Mouse (Mus musculus) neural tube, embryonic 13.5 days (tissue): Measurements from ENCODE around the gene Tm7sf2. TPM values are rescaled to one million over a fixed set of nuclear protein-coding genes. Genes with fewer than 3 reads are reported as not detected.
A peak's percentile ranks its signal among the peaks of the same experiment; 100 is the strongest.

Source experiments
- ATAC-seq: fragments of 200-750 bp; cut with Nextera tagmentation; 2 replicates; pipeline ENCODE4 v1.8.0; 2017; ENCODE audit warnings: low read depth, mild to moderate bottlenecking, moderate TSS enrichment, moderate library complexity
- H3K27ac ChIP-seq: fragments of 300-500 bp; sonication (generic); replicated peaks from 2 replicates; pipeline ENCODE4 v1.5.1; 2015; ENCODE audit warnings: moderate library complexity, mild to moderate bottlenecking, inconsistent platforms
- H3K27me3 ChIP-seq: fragments of 300-500 bp; sonication (generic); 2 replicates; pipeline ENCODE4 v1.6.1; 2015; ENCODE audit warnings: mild to moderate bottlenecking, inconsistent platforms
- H3K36me3 ChIP-seq: fragments of 300-500 bp; sonication (generic); 2 replicates; pipeline ENCODE4 v1.6.1; 2015; ENCODE audit warnings: mild to moderate bottlenecking, inconsistent platforms
- H3K4me1 ChIP-seq: fragments of 300-500 bp; sonication (generic); replicated peaks from 2 replicates; pipeline ENCODE4 v1.6.1; 2015; ENCODE audit warnings: inconsistent platforms
- H3K4me2 ChIP-seq: fragments of 300-500 bp; sonication (generic); 2 replicates; pipeline ENCODE4 v1.6.1; 2015; ENCODE audit warnings: inconsistent platforms, mild to moderate bottlenecking, moderate library complexity
- H3K4me3 ChIP-seq: fragments of 300-500 bp; sonication (generic); 2 replicates; pipeline ENCODE4 v1.5.1; 2015; ENCODE audit warnings: mild to moderate bottlenecking, inconsistent platforms
- H3K9ac ChIP-seq: fragments of 300-500 bp; sonication (generic); 2 replicates; pipeline ENCODE4 v1.6.1; 2015; ENCODE audit warnings: moderate library complexity, mild to moderate bottlenecking, inconsistent platforms
- H3K9me3 ChIP-seq: fragments of 300-500 bp; sonication (generic); 2 replicates; pipeline ENCODE4 v1.6.1; 2016; ENCODE audit warnings: inconsistent platforms
- WGBS: fragments of 180-500 bp; shearing (Covaris S2); methylation state at CpG from one replicate; pipeline ENCODE4 v1.1.7; 2015; 5-methylcytosine and 5-hydroxymethylcytosine counted together
- polyA plus RNA-seq: library from polyadenylated mRNA; unstranded; fragments of >200 nt; fragmentation: Nextera tagmentation; extraction: Ambion mirVana; gene quantifications from 2 replicates; pipeline ENCODE4 v1.2.1, GENCODE M21; 2015

Tm7sf2 gene
- polyA plus RNA-seq, 1 experiment from 2014 or later = 49.6 TPM

DNA sequence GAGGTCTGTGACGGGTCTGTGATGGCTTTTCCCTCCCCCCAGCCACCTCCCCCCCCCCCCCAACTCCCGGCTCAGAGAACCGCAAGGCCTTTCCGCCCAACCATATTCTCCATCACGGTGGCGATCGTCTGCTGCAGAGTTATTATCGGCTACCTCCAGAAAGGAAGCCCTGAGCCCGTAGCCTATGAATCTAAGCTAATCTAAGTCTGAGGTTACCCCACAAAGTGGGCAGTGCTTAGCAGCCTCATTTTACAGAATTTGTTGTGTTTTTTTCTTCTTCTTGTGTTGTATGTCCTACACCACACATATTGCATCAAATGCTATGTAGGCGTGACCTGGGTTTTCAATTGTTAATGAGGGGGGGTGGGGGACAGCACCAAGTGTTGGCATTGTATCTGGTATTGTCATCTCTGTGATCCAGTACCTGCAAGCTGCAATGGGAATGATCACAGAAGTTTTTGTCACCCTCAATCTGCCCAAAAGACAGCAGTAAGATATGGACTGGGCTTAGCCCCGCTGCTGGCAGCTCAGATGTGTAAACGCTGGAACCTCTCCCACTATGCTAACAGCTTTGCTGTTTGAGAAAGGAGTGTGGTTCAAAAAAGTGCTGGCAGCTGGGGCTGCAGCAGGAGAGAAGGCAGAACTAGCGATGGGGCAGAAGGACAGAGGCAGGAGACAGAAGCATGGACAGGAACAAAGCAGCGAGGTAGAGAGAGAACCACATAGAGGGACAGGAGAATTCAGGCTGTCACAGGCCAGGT lies 37.5 kb downstream of the Tm7sf2 start:
- no peaks in the 10 kb centered on the region for H3K9me3 ChIP-seq
- no peak overlapping the region for H3K9ac ChIP-seq
- H3K4me3 ChIP-seq = no peak overlapping the region
- WGBS = 79% methylated on average over 14 of the region's 14 CpGs
- no peak for ATAC-seq
- H3K36me3 ChIP-seq = no peaks in the 10 kb centered on the region
- H3K27me3 ChIP-seq = no peaks in the 10 kb centered on the region
- no peaks in the 10 kb centered on the region for H3K4me1 ChIP-seq
- no peak overlapping the region for H3K27ac ChIP-seq
- H3K4me2 ChIP-seq = no peak overlapping the region

DNA sequence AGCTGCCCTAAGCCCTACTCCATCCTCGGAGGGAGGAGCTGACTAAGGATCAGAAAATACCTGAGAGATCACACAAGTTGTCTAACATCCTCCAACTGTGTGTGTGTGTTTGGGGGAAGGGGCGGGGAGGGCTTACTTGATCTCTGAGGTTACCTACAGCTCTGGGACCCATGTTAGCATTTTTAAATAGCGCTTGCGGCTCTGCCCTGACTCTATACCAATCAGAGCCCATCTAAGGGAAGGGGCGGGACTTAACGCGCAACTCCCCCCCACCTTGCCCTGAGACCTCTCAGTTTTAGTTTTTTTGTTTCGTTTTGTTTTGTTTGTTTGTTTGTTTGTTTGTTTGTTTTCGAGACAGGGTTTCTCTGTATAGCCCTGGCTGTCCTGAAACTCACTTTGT lies 38.7 kb downstream of the Tm7sf2 start:
- H3K4me1 ChIP-seq = no peaks in the 10 kb centered on the region
- no peak overlapping the region for H3K9ac ChIP-seq
- no peak for ATAC-seq
- no peaks in the 10 kb centered on the region for H3K27me3 ChIP-seq
- no peaks in the 10 kb centered on the region for H3K9me3 ChIP-seq
- no peaks in the 10 kb centered on the region for H3K36me3 ChIP-seq
- H3K27ac ChIP-seq = no peak overlapping the region
- WGBS = 81% methylated on average over 9 of the region's 9 CpGs
- H3K4me3 ChIP-seq = no peak overlapping the region
- no peak overlapping the region for H3K4me2 ChIP-seq

DNA sequence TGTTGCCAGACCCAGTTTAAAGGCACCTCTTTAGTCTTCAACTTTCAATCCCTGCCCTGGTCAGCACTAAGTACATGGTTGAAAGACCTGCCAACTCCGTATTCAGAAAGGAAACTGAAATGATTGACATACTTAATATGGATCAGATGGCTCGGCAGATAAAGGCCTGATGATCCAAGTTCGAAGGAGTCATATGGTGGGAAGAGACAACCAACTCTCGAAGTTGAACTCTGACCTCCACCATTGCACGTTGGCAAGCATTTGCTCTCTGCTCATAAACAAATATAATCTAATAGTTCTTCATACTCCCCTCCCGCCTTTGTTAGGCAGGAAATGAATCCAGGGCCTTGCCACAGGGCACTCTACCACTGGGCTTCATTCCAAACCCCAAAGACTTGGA lies 39.2 kb downstream of the Tm7sf2 start:
- no peaks in the 10 kb centered on the region for H3K9me3 ChIP-seq
- H3K4me2 ChIP-seq = no peak overlapping the region
- H3K27ac ChIP-seq = no peak overlapping the region
- no peaks in the 10 kb centered on the region for H3K27me3 ChIP-seq
- H3K9ac ChIP-seq = no peak overlapping the region
- H3K4me1 ChIP-seq = no peaks in the 10 kb centered on the region
- WGBS = 86% methylated on average over 6 of the region's 6 CpGs
- no peak for ATAC-seq
- no peaks in the 10 kb centered on the region for H3K36me3 ChIP-seq
- no peak overlapping the region for H3K4me3 ChIP-seq

DNA sequence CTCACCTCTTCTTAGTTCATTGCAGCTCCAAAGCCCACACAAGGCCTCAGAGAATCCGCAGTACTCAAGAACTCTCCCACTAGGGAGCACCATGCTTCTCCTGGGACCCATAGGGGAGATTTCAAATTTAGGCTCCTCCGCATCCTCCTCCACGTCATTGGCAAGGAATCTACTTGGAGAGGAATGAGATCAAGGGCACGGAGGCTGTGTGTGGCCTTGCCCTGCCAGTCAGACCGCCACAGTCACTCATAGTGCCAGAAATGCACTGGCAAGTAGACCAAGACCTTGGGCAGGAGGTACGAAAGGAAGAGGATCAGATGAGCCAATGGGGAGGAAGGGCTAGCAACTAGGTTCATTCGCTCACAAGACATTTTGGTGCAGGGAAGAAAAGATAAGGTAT lies 44.2 kb downstream of the Tm7sf2 start:
- WGBS = 85% methylated on average over 7 of the region's 7 CpGs
- no peak overlapping the region; the same call in 1 of the 2 replicates for H3K9ac ChIP-seq
- no peaks in the 10 kb centered on the region for H3K36me3 ChIP-seq
- H3K9me3 ChIP-seq = no peaks in the 10 kb centered on the region
- no peaks in the 10 kb centered on the region for H3K27me3 ChIP-seq
- H3K4me3 ChIP-seq = no peak overlapping the region
- H3K27ac ChIP-seq = no peak overlapping the region
- no peak overlapping the region for H3K4me2 ChIP-seq
- ATAC-seq = no peak
- H3K4me1 ChIP-seq = no peaks in the 10 kb centered on the region

DNA sequence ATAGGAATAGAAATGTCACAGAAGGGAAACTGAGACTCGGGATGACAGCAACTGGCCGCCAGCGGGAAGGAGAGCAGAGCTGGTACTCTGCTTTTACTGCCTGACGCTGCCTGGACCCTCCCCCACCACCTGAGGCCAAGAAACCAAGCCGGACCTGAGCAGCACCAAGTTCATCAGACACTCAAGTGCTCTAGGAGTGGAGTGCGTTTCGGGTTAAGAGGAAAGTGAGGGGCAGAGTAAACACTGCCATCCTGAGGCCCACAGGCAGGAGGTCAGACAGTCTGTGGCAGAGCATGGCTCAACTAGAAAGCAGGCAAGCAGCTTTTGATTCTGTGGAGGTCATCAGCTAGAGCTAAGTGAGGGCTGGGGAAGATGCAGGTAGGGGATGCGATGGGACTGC lies 45.1 kb downstream of the Tm7sf2 start:
- Histone ChIP-seq H3K36me3 (no peaks in the 10 kb centered on the region), H3K27ac (no peak overlapping the region), H3K4me1 (no peaks in the 10 kb centered on the region), H3K9ac (no peak overlapping the region), H3K27me3 (no peaks in the 10 kb centered on the region), H3K4me3 (no peak overlapping the region), H3K4me2 (no peak overlapping the region), H3K9me3 (no peaks in the 10 kb centered on the region)
- ATAC-seq = no peak
- WGBS = 76% methylated on average over 8 of the region's 8 CpGs

DNA sequence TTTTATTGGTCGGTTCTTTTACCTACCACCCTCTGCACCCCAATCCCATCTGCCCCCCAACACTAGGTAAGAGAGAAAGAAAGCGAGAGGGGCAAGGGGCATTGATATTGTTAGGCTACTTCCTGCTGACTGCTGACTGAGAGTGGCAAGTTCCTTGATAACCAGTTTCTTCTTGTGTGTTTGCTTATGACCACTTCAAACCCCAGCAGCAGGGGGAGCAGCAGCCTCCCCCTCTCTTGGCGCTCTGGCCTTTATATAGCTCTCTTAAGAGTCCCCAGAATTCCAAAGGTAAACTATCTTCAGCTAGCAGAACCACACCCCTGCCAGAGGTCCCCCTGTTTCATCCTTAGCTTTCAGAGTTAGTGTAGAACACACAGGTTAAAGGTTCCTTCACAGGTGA lies 47.9 kb downstream of the Tm7sf2 start:
- no peak overlapping the region for H3K9ac ChIP-seq
- no peak overlapping the region for H3K4me2 ChIP-seq
- H3K4me3 ChIP-seq = no peak overlapping the region
- peaks cover 12% of the 10 kb centered on the region for H3K4me1 ChIP-seq
- 59% methylated on average over 3 of the region's 3 CpGs for WGBS
- H3K27me3 ChIP-seq = peaks cover 25% of the 10 kb centered on the region
- no peaks in the 10 kb centered on the region for H3K9me3 ChIP-seq
- ATAC-seq = no peak
- no peaks in the 10 kb centered on the region for H3K36me3 ChIP-seq
- H3K27ac ChIP-seq = no peak overlapping the region

DNA sequence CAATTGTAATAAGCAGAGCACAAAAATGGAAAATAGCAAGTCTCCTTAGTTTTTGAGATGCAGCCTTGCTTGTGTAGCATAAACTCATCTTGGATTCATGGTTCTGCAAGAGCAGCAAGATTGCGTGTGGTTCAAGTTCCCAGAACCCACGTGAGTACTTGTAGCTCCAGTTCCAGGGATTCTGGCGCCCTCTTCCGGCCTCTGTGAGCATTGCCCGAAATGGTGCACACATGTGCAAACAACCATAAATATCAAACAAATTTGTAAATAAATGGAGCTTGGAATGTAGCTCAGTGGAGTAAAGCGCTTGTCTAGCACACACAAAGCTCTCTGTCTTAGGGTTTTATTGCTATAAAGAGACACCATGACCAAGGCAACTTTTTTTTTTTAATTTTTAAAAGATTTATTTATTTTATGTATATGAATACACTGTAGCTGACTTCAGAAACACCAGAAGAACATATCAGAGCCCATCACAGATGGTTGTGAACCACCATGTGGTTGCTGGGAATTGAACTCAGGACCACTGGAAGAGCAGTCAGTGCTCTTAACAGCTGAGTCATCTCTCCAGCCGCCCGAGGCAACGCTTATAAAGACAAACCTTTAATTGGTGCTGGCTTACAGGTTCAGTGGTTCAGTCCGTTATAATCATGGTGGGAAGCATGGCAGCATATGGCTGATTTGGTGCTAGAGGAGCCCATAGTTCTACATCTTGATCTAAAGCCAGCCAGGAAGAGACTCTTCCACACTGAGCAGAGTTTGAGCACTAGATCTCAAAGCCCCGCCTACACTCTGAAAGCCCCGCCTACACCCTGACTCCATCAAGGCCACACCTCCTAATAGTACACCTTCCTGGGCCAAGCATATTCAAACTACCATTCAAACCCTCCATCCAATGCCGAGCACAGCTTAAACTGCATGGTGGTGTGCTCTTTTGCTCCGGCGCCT lies 49.8 kb downstream of the Tm7sf2 start:
- H3K4me2 ChIP-seq = no peak overlapping the region
- no peak for ATAC-seq
- no peak overlapping the region for H3K9ac ChIP-seq
- peaks cover 41% of the 10 kb centered on the region for H3K27me3 ChIP-seq
- H3K4me1 ChIP-seq = peaks cover 19% of the 10 kb centered on the region
- H3K27ac ChIP-seq = no peak overlapping the region
- no peak overlapping the region for H3K4me3 ChIP-seq
- whole genome bisulfite sequencing = 31% methylated on average over 15 of the region's 15 CpGs
- no peaks in the 10 kb centered on the region for H3K36me3 ChIP-seq
- H3K9me3 ChIP-seq = no peaks in the 10 kb centered on the region

DNA sequence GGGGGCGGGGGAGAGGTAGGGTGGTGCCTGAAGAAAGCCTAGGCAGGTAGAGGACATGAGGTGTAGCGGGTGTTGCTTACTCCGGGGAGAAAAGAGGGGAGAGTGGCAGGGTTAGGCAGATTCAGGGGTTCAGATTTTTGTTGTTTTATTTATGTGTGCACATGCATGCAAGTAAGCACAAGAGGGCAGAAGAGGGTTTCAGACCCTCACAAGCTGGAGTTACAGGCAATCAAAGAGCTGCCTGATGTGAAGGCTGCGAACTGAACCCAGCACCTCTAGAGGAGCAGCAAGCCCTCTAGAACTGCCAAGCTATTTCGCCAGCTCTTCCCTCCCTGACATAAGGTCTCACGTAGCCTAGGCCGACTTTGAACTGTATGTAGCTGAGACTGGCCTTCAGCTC lies 51.6 kb downstream of the Tm7sf2 start:
- 37% methylated on average over 7 of the region's 7 CpGs for WGBS
- no peak overlapping the region for H3K4me3 ChIP-seq
- no peaks in the 10 kb centered on the region for H3K36me3 ChIP-seq
- H3K27ac ChIP-seq = no peak overlapping the region
- H3K9ac ChIP-seq = no peak overlapping the region
- peaks cover 19% of the 10 kb centered on the region for H3K4me1 ChIP-seq
- H3K4me2 ChIP-seq = peak overlapping the region; percentile 85
- ATAC-seq = no peak
- peaks cover 47% of the 10 kb centered on the region for H3K27me3 ChIP-seq
- H3K9me3 ChIP-seq = no peaks in the 10 kb centered on the region

DNA sequence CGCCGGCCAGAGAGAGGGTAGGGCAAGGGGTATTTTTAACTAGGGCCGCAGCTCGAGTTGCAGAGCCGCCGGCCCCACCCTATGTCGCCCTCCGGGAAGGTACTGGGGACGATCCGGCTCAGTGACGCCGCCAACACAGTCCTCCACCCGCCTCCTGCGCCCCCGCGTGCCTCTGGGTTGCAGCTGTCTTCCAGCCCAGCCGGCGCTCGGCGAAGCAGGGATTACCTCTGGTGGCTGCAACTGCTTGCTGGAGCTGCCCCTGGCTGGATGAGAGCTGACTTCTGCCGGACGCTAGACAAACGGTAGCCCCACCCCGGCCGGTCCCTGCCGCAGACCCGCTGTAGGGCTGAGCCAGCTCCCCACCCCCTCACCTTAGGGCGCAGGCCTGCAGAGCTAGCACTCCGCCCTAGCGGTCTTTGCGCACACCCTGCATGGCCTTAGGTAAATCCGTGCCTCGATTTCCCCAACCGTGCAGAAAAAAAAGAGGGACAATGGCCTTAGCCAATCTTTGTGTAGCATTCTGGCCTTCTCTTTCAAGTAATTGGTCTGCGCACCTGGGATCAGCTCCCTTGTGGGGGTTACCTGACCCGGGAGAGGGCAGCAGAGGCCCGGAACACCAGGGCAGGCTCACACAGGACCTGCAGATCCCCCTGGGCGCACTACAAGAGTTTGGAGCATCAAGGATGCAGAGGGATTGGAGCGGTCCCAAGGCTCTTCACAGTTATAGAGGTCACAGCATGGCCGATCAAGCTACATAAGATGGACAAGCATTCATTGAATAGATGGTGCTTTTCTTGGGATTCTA lies 52.5 kb downstream of the Tm7sf2 start, which contains the start of gene Capn1:
Capn1 (minus strand) TSS at position 387 of the 805 bp plus-strand sequence.
- peak within 1 kb of the TSS; percentile 52 for H3K4me3 ChIP-seq
- peak; percentile 89 for ATAC-seq
- no peaks in the 10 kb centered on the region for H3K9me3 ChIP-seq
- peak within 1 kb of the TSS; percentile 85 for H3K4me2 ChIP-seq
- H3K4me1 ChIP-seq = peaks cover 19% of the 10 kb centered on the region
- H3K27ac ChIP-seq = peak within 1 kb of the TSS; percentile 38
- WGBS = 3% methylated on average over 40 of the region's 40 CpGs
- peaks cover 47% of the 10 kb centered on the region for H3K27me3 ChIP-seq
- H3K36me3 ChIP-seq = no peaks in the 10 kb centered on the region
- H3K9ac ChIP-seq = peak within 1 kb of the TSS; percentile 81

DNA sequence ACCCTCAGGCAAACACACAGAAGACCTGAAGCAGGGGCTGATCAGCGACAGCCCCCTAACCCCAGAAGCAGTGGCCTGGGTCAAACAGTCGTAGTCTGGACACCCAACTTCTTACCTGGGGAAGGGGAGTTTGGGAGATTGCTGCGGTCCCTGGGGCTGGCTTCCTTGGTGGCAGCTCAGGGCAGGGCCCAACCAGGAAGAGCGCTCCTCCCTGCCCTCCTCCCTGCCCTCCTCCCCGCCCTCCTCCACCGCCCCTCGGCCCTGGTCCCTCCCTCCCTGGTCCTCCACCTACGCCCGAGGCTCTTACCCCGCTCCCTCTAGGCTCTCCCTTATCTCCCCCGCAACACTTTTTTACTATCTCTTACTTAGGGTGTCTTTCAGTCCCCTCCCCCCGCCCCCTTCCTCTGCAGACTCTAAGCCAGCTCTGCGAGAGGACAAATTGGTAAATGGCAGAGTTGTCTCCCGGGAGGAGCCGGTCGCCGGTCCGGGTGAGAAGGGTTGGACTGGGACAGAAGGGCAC lies 53.1 kb downstream of the Tm7sf2 start:
- H3K27me3 ChIP-seq = peaks cover 47% of the 10 kb centered on the region
- peaks cover 19% of the 10 kb centered on the region for H3K4me1 ChIP-seq
- under 1% methylated on average over 16 of the region's 18 CpGs for WGBS
- ATAC-seq = peak; percentile 64
- H3K4me2 ChIP-seq = peak overlapping the region; percentile 85
- peak overlapping the region; percentile 38 for H3K27ac ChIP-seq
- H3K9ac ChIP-seq = peak overlapping the region; percentile 81
- peak overlapping the region; percentile 52 for H3K4me3 ChIP-seq
- H3K9me3 ChIP-seq = no peaks in the 10 kb centered on the region
- H3K36me3 ChIP-seq = no peaks in the 10 kb centered on the region

DNA sequence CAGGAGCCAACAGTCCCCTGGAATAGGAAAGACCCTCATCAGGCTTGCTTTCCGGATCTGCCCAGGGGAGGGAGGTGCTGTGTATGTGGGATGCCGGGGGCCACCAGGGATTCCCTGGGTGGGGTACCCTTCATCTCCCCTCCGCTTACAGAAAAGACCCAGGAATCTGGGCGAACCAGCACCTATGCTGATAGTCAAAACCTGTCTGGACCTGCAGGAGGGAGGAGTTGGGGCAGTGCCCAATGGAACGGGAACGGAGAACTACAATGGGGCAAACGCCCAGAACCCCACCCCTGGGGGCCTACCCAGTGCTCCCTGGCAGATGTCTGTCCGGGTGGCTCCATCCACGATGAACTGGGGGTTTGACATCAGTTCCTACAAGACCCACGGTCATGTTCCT lies 54.5 kb downstream of the Tm7sf2 start:
- Histone ChIP-seq H3K4me1 (peaks cover 19% of the 10 kb centered on the region), H3K27me3 (peaks cover 47% of the 10 kb centered on the region), H3K9ac (no peak overlapping the region), H3K27ac (no peak overlapping the region), H3K9me3 (no peaks in the 10 kb centered on the region), H3K4me3 (no peak overlapping the region), H3K4me2 (no peak overlapping the region), H3K36me3 (no peaks in the 10 kb centered on the region)
- WGBS = 87% methylated on average over 10 of the region's 10 CpGs
- no peak for ATAC-seq
